Mouse (Mus musculus) G1E (cell line): Measurements from ENCODE around the gene Aph1a.

ENCODE experiments used
- CTCF ChIP-seq: IDR thresholded peaks from 2 replicates; pipeline ENCODE4 v1.5.1; 2012; ENCODE audit warnings: low read depth, low read length, inconsistent platforms, mixed read lengths
- GATA1 ChIP-seq: IDR thresholded peaks from 2 replicates; pipeline ENCODE4 v1.6.1; 2012; ENCODE audit warnings: borderline replicate concordance, low read length, inconsistent platforms, mixed read lengths

- TF ChIP-seq GATA1 (no peak), CTCF (no peak)
These were observed 49.5 kb downstream of the Aph1a start for GRCm38 (mm10) chr3:95943226-95943625.
